Mouse (Mus musculus): ENCODE data around the gene Pde3a.

Pde3a gene

DNA sequence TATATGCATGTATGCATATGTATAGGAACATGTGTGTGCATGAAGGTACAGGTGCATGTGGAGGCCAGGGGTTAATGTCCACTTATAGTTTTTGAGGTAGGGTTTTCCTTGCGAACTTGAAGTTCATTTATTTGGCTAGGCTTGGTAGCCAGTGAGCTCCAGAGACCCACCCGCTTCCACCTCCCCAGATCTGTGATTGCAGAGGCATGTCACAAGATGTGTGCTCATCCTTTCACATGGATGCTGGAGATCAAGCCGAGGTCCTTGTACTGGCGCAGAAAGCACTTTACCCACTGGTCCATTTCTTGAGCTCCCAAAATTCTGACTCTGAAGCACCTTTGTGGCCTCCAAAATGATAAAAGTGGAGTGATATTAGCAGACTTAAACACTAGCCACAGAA, 245.8 kb downstream of the Pde3a start:
- no peak for DNase-seq (ENCODE audit: low spot score in 2 of 2)

DNA sequence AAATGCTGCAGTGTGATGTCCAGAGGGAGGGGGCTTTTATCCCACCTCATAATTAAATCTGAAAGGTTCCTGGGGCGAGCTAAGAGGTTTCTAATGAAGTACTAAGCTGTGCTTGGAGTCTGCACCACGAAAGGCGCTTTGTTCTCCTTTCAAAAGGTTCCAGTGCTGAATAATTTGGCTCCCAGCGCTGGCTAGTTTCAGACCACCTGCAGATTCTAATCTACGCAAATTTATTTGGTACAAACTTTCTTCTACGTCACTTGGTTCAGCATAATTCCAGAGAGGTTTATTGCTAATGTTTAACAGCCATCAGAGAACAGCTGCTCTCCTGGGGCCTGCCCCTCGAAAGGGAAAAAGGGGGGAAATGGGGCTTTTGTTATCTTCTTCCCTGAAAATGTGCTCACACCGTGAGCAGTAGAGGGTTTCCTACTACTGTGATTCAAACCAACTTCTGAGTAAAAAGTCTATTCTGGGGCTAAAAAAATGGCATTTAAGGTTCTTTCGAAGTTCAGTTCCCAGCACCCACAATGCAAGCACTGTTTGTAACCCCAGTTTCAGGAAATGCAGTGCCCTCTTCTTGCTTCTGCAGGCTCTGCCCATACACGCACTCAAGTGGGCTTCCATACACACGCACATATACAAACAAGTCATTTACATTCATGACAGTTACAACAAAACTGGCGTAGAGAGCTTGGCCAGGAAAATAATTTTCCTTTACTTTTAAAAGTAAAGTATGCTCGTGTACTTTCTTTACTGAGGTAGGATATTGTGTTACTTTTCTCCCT, 246.8 kb downstream of the Pde3a start:
- no peak for DNase-seq (ENCODE audit: low spot score in 2 of 2)

GRCm38 (mm10) chr6:141499511-141499910, 250.4 kb downstream of the Pde3a start:
- no peak for DNase-seq (ENCODE audit: low spot score in 2 of 2)

- DNase-seq (ENCODE audit: low spot score in 2 of 2), result no peak
These were observed 252.1 kb downstream of the Pde3a start for GRCm38 (mm10) chr6:141501171-141501570.

GRCm38 (mm10) chr6:141522541-141522940, 273.5 kb downstream of the Pde3a start:
- DNase-seq (ENCODE audit: low spot score in 2 of 2), result no peak

DNA sequence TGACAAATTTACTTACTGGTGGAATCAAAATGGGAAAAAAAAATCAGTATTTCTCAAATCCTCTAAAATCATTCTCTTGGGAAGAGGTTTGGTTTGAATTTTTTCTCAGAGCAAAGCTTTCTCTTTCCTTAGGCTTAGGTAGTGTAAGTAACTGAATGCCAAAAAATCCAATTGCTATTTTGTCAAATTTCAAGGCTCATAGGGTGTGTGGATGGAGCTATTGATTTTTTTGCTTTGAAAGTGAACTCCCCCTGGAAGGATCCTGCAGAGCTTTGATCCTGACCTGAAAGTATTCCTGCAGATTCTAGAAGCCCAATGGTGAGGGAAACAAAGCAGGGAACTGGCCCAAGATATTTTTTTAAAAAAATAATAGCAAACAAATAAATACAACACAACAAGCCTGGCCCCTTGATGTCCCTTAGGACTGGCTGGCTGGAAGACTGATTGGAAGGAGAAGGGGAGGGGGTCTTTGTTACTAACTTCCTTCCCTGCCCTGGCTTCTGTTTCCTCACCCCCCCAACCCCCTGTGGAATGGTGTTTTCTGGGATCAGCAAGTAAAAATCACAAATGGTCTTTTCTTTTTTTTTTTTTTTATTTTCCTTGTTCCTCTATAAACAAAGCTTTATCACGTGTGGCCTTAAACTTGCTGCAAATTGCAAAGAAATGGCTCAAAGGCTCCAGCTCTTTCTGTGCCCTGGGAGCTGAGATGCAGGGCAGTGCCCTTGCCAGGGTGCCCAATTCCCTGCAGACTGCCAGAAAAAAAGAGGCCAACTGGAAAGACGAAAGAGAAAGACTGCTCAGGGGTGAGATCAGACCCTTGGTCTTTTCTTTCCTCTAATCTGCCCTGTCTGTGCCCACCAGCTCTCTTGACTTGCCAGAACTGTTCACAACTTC, 274.9 kb downstream of the Pde3a start, which contains the start of gene Slco1c1:
TSS of gene Slco1c1 (plus strand) at position 622 of the 894 bp plus-strand sequence.
- no peak for DNase-seq (ENCODE audit: low spot score in 2 of 2)

DNA sequence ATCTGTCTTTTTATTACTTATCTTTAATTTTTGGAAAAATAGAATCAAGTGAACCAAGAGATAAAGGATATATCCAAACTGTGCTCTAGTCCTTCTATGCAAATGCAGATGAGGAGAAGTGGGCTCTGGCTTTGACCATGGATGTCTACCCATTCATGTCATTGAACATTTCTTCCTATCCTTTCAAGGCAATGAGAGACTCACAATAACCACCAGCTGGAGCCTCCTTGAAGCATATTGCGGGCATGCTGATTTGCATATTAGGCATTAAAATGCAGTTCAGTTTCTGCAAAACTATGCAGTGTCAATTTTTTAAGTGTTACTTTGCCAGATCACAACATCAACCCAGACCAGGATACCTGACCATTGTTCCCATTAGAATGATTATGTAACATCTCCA, 276.7 kb downstream of the Pde3a start:
- DNase-seq (ENCODE audit: low spot score in 2 of 2), result no peak

DNA sequence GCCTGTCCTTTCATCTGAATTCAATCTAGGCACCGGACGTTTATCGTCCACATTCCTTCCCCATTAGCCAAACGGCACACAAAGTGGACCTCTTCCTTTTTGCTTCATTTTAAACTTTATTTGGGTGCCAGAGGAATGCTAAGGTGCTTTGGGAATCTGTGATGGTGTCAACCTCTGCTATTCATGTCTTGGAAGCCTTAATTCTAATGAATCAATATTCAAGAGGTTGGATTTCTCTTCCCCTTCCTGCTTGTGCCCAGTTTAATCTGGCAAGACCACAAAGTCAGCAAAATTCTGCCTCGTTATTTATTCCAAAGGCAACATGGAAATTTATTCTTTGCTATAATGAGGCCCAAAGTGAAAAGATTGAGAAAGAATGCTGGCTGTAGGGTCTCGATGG, 281.8 kb downstream of the Pde3a start:
- no peak for DNase-seq (ENCODE audit: low spot score in 2 of 2)

DNA sequence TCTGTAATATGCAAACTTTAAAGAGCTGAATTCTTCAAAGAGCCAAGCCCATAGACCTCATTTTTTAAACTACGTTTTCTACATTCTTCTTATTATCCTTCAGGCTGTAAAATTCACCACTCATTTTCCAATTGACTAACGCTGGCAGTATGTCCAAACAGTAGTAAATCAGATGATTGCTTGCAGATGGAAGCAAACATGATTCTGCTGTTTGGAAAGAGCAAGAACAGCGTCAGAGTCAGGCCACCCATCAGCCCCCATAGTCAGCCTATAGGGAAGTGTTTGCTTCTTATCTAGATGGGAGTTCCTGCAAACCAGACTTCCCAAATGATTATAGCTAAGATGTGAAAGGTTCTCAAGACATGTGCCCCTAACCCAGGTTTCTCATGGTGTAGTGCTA, 288.2 kb downstream of the Pde3a start:
- DNase-seq (ENCODE audit: low spot score in 2 of 2), result no peak

DNA sequence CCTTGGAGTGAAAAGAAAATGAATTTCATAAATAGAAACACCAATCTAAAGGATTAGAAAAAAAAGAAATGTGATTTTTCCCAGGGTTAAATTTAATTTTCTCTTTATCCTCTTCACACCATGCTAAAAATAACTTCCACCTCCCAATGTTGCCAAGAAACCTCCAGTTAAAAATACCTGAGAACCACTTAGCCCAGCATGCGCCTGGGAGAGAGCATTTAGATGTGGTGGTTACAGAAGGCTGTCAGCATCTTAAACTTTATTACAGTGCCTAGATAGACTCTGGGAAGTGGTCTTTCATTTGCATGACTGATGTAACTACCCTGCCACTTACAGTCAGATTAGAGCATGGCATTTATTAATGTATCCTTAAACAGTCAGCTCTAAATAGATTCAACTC, 292.1 kb downstream of the Pde3a start:
- peak; percentile 21 to 29 for DNase-seq (ENCODE audit: low spot score in 2 of 2)

GRCm38 (mm10) chr6:141543344-141543743, 294.3 kb downstream of the Pde3a start:
- DNase-seq (ENCODE audit: low spot score in 2 of 2), result no peak

All from heart, adult 9 months (tissue).